Mouse (Mus musculus): Measurements from ENCODE around the gene Lman2l. TPM values are rescaled to one million over a fixed set of nuclear protein-coding genes. Genes with fewer than 3 reads are reported as not detected.

Gene Lman2l
- total RNA-seq (2012; rRNA removed) = 6.0 and 8.5 TPM in 2 replicates
- 7.9 and 8.8 TPM in 2 replicates for total RNA-seq (2014; rRNA removed)
- polyA plus RNA-seq (2012; ENCODE audit: insufficient read length, low read depth) = 19.1 and 20.3 TPM in 2 replicates

DNA sequence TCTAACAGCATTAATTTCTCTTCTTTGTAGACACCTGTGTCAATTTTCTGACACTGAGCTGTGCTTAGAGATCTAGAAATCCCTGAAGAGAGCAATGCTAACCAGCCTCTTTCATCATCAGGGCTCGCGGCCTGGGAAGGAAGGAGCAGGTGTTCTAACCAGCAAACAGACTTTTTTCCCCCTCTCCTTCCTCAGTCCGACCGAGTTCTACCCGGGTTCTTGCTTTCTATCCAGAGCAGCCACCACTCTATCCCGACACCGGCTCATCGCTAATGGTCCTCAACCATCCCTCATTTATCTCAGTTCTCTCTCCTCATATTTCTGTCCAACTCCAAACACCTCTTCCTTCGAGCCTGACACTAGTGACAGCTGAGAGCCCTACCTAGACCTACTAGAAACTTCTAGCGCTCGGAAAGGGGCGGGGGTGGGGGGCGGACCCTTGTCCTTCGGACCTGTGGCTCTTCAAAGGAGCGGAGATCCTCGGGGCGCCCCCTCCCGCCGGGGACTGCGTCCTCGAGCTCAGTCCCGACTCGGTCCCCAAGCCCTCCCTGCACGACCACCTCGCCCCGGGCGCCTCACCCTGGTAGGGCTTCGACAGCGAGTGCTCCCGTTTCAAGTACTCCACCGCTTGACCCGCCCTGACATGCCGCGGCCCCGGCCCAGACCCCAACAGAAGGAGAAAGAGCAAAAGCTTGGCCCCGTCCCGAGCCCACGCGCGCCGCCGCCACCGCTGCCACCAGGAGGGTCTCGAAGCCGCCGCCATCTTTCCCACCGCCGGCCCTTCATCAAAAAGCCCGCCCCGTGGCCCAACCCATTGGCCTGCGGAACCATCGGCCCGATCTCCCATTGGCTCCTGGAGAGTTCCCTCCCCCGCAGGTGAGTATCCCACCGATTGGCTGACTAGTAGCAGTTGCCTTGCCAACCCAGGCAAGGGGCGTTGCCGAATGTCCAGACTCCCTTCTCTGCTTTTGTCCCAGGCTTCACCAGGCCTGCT lies at the start of gene Lman2l:
Lman2l (minus strand) TSS at position 801 of the 994 bp plus-strand sequence.
- peaks cover 6 to 21% of the 10 kb centered on the region in 2 experiments for H3K4me1 ChIP-seq (ENCODE audit: control insufficient read depth in 1 of 2, insufficient read depth in 2 of 2)
- H3K36me3 ChIP-seq (replicated peaks in 1 of 2; ENCODE audit: control insufficient read depth in 1 of 2, insufficient read depth in 1 of 2, low read length in 1 of 2) = peaks cover 5 to 31% of the 10 kb centered on the region in 2 experiments
- H3K27me3 ChIP-seq (replicated peaks) = no peaks in the 10 kb centered on the region
- peak within 1 kb of the TSS; percentile 70 for H3K9ac ChIP-seq (ENCODE audit: insufficient read depth, low read depth)
- 0 out of 2 replicates have a peak within 1 kb of the TSS, but pooled peaks have one; percentile 19 for H3K27ac ChIP-seq (ENCODE audit: insufficient read depth, low read depth)
- TF ChIP-seq NELFE (IDR thresholded peaks at IDR 0.05; ENCODE audit: low read depth, low read length) = peak; percentile 50
- no peak for TF ChIP-seq USF2 (conservative IDR thresholded peaks at IDR 0.05; ENCODE audit: low read depth, low read length)
- TF ChIP-seq SMC3 (IDR thresholded peaks at IDR 0.05; ENCODE audit: low read depth, low read length) = no peak
- TF ChIP-seq CHD1 (IDR thresholded peaks at IDR 0.05; ENCODE audit: low read depth, low read length) = no peak
- TF ChIP-seq NRF1 (IDR thresholded peaks at IDR 0.05; ENCODE audit: low read depth, low read length) = no peak
- peak; percentile 81 for TF ChIP-seq POLR2A (IDR thresholded peaks at IDR 0.05; ENCODE audit: low read depth, low read length)
- no peak for TF ChIP-seq JUN (IDR thresholded peaks at IDR 0.05; ENCODE audit: insufficient read depth, low read depth, low read length)
- TF ChIP-seq E2F4 (IDR thresholded peaks at IDR 0.05; ENCODE audit: insufficient replicate concordance, low read depth, low read length) = no peak
- TF ChIP-seq ZC3H11A (IDR thresholded peaks at IDR 0.05; ENCODE audit: low read depth, low read length) = no peak
- no peak for TF ChIP-seq ZKSCAN1 (IDR thresholded peaks at IDR 0.05; ENCODE audit: borderline replicate concordance, low read depth, low read length)
- TF ChIP-seq MXI1 (IDR thresholded peaks at IDR 0.05; ENCODE audit: low read depth, low read length) = peak; percentile 78
- peak; percentile 88 for TF ChIP-seq TCF12 (IDR thresholded peaks at IDR 0.05; ENCODE audit: low read depth, low read length)
- no peak for TF ChIP-seq SIN3A (IDR thresholded peaks at IDR 0.05; ENCODE audit: low read length)
- no peak for TF ChIP-seq MAZ (IDR thresholded peaks at IDR 0.05; ENCODE audit: low read depth, low read length)
- no peak for TF ChIP-seq ELF1 (IDR thresholded peaks at IDR 0.05; ENCODE audit: low read depth, low read length)
- peak in 1 of 2 experiments; percentile 7; a peak in 1 of 4 replicates for TF ChIP-seq CTCF (conservative IDR thresholded peaks at IDR 0.05 in 1 of 2, IDR thresholded peaks at IDR 0.05 in 1 of 2; ENCODE audit: low read depth in 2 of 2, low read length in 2 of 2)
- peak; percentile 32; the same call in 1 of the 2 replicates for TF ChIP-seq HCFC1 (IDR thresholded peaks at IDR 0.05; ENCODE audit: low read depth, low read length)
- TF ChIP-seq TBP (conservative IDR thresholded peaks at IDR 0.05; ENCODE audit: low read depth, low read length) = no peak; the same call in 1 of the 2 replicates
- TF ChIP-seq ZMIZ1 (IDR thresholded peaks at IDR 0.05; ENCODE audit: low read depth, low read length) = no peak; the same call in 1 of the 2 replicates
- no peak for TF ChIP-seq POLR2AphosphoS2 (IDR thresholded peaks at IDR 0.05; ENCODE audit: low read depth, low read length)
- no peak for TF ChIP-seq IRF4 (IDR thresholded peaks at IDR 0.05; ENCODE audit: low read depth, low read length)
- dilution Hi-C loops (cut with MboI; ENCODE audit: extremely low pct_ligation_motif_present, extremely low pct_unique_long_range_greater_than_20kb, low sequenced_read_pairs) = no loop called here
- no peaks in the 10 kb centered on the region; the same call in 1 of the 2 replicates for H3K79me2 ChIP-seq (replicated peaks; ENCODE audit: control insufficient read depth, extremely low read depth, insufficient read depth, poor library complexity, severe bottlenecking)
- H3K9me3 ChIP-seq (replicated peaks; ENCODE audit: low read length) = peaks cover 5% of the 10 kb centered on the region
- H3K4me3 ChIP-seq (replicated peaks in 1 of 3; ENCODE audit: low read depth in 2 of 3, low read length in 2 of 3, poor library complexity in 1 of 3) = peak within 1 kb of the TSS; percentile 69 to 97 (median 91)
- H3K4me2 ChIP-seq (ENCODE audit: insufficient read depth, low read depth, poor library complexity, severe bottlenecking) = peak within 1 kb of the TSS; percentile 58
- DNase-seq (ENCODE audit: extremely low read depth) = peak; percentile 97
- in situ Hi-C loops (cut with MboI; ENCODE audit: low pct_ligation_motif_present, low pct_unique_long_range_greater_than_20kb, low sequenced_read_pairs) = no loop called here
